Mouse (Mus musculus) limb, embryonic 10.5 days (tissue): ENCODE measurements at regions not wholly inside any gene's neighbourhood (a gene's known extent, or its start where the extent isn't known, plus 50 kb on each side); places are given as distances from the start of the nearest gene placed in this dataset.
A peak's percentile ranks its signal among the peaks of the same experiment; 100 is the strongest.

ENCODE experiments used
- DNase-seq: peaks from one replicate; pipeline ENCODE4 v3.0.0-alpha.2; 2017; ENCODE audit warnings: low spot score
- H3K27ac ChIP-seq: fragments of 300-500 bp; sonication (generic); 2 replicates; pipeline ENCODE4 v1.5.1; 2016; ENCODE audit warnings: mild to moderate bottlenecking
- H3K27me3 ChIP-seq: fragments of 300-500 bp; sonication (generic); 2 replicates; pipeline ENCODE4 v1.6.1; 2016; ENCODE audit warnings: low read depth, mild to moderate bottlenecking; ENCODE audit not compliant: poor library complexity, severe bottlenecking
- H3K36me3 ChIP-seq: fragments of 300-500 bp; sonication (generic); 2 replicates; pipeline ENCODE4 v1.6.1; 2016; ENCODE audit warnings: mild to moderate bottlenecking, moderate library complexity
- H3K4me1 ChIP-seq: fragments of 300-500 bp; sonication (generic); 2 replicates; pipeline ENCODE4 v1.6.1; 2016
- H3K4me3 ChIP-seq: fragments of 300-500 bp; sonication (generic); 2 replicates; pipeline ENCODE4 v1.5.1; 2016; ENCODE audit warnings: mild to moderate bottlenecking, moderate library complexity
- H3K9me3 ChIP-seq: fragments of 300-500 bp; sonication (generic); replicated peaks from 2 replicates; pipeline ENCODE4 v1.6.1; 2016; ENCODE audit warnings: mild to moderate bottlenecking
- WGBS: fragments of 180-500 bp; shearing (Covaris S2); methylation state at CpG from one replicate; pipeline ENCODE4 v1.1.7; 2016; 5-methylcytosine and 5-hydroxymethylcytosine counted together

DNA sequence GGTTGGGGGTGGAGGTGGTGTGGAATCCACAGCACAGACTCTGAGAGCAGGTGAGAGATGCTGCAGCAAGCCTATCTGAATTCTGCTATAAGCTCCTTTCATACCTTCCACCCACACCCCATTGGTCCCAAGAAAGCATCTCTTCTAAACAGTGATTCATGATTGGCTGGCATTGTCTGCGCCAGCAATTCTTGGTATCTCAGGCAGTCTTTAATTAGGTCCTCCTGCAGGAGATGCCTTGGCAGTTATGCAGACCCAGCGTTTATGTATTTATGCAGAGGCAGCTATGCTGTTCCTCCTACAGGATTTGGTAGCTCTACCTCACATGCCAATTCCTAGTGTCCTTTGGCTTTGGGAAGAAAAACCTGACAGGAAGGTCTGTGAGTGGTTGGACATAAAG, 162.9 kb upstream of the Gas1 start:
- Histone ChIP-seq H3K9me3 (0 out of 2 replicates have a peak, but pooled peaks cover 2% of the 10 kb centered on the region), H3K27me3 (no peaks in the 10 kb centered on the region), H3K4me1 (peaks cover 26% of the 10 kb centered on the region), H3K4me3 (no peak overlapping the region), H3K27ac (no peak overlapping the region), H3K36me3 (no peaks in the 10 kb centered on the region)
- no peak for DNase-seq
- 85% methylated on average over 2 of the region's 2 CpGs for WGBS

DNA sequence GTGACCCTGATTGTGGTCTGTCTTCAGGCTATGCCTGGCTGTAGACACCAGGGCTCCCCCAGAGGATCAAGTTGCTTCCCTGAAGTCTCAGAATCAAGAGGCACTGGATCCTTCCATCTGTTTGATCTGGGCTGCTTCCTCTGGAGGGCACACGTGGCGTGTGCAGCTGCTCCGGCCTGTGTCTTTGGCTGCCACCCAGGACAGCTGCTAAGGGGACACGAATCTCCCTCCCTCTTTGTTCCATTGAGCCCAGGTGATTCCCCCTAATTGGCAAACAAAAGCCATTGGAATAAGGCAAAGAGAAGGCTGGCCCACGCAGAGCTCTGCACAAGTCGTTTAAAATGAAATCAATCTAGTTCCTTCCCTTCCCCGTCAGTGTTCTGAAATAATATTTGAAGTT, 170.7 kb upstream of the Gas1 start:
- H3K36me3 ChIP-seq, result no peaks in the 10 kb centered on the region
- DNase-seq, result no peak
- peaks cover 19% of the 10 kb centered on the region for H3K4me1 ChIP-seq
- H3K4me3 ChIP-seq, result no peak overlapping the region
- peak overlapping the region; percentile 65 for H3K27ac ChIP-seq
- 53% methylated on average over 7 of the region's 7 CpGs for WGBS
- H3K27me3 ChIP-seq, result no peaks in the 10 kb centered on the region
- no peaks in the 10 kb centered on the region for H3K9me3 ChIP-seq

DNA sequence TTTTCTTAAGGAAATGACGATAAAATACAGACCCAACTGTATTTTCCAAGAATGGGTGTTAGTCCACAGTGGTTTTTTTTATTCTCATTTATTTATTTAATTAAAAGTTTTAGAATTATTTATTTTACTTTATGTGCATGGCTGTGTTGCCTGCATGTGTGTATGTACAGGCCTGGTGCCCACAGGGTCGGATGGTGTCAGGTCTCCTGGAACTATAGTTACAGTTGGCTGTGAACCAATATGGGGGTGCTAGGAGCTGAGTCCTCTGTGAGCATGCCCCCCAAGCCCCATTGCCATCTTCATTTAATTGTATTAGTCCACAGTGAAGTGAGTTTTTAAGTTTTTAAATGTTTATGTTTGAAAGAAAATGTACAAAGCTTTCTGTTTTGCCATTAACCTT, 171.3 kb upstream of the Gas1 start:
- H3K4me1 ChIP-seq, result peaks cover 19% of the 10 kb centered on the region
- no peak overlapping the region for H3K27ac ChIP-seq
- no peak overlapping the region for H3K4me3 ChIP-seq
- H3K36me3 ChIP-seq, result no peaks in the 10 kb centered on the region
- 89% methylated on average over 2 of the region's 2 CpGs for WGBS
- DNase-seq, result no peak
- no peaks in the 10 kb centered on the region for H3K27me3 ChIP-seq
- H3K9me3 ChIP-seq, result no peaks in the 10 kb centered on the region

DNA sequence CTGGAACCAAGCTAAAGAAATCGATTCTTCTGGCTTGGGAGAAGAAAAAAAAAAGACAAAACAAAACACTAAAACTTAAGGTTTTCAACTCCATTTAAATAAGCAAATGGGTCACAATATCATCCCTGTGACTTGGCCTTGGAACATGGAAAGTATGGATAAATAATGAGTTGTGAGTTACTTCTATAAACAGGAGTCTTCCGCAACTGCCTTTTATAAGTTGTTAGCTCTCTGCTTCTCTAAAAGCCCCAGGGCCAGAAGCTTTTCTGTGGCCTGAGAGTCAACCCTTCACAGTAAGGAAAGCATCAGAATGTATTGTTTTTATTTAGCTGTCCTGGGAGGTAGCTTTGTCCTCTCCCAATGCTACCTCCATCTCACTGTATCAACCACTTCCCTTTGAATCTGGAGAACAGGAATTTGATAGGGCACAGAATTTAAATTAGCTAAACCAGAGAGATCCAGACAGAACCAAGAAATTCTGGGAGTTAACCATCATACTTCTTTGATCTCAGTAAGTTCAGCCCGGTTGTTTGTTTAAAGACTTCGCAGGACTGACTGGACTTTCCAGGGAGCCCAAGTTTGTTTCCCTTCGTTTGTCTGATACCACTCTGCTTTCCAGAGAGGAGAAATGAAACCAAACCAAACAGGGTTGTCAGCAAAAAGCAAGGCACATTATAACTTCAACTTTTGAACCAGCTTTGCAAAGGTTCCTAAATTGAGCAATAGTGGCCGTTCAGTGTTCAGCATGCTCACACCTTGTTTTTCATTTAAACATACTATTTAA, 178.7 kb upstream of the Gas1 start:
- no peaks in the 10 kb centered on the region for H3K4me1 ChIP-seq
- no peak for DNase-seq
- no peaks in the 10 kb centered on the region for H3K9me3 ChIP-seq
- H3K36me3 ChIP-seq, result no peaks in the 10 kb centered on the region
- no peak overlapping the region for H3K27ac ChIP-seq
- H3K27me3 ChIP-seq, result no peaks in the 10 kb centered on the region
- no peak overlapping the region for H3K4me3 ChIP-seq
- WGBS, result 82% methylated on average over 6 of the region's 6 CpGs

DNA sequence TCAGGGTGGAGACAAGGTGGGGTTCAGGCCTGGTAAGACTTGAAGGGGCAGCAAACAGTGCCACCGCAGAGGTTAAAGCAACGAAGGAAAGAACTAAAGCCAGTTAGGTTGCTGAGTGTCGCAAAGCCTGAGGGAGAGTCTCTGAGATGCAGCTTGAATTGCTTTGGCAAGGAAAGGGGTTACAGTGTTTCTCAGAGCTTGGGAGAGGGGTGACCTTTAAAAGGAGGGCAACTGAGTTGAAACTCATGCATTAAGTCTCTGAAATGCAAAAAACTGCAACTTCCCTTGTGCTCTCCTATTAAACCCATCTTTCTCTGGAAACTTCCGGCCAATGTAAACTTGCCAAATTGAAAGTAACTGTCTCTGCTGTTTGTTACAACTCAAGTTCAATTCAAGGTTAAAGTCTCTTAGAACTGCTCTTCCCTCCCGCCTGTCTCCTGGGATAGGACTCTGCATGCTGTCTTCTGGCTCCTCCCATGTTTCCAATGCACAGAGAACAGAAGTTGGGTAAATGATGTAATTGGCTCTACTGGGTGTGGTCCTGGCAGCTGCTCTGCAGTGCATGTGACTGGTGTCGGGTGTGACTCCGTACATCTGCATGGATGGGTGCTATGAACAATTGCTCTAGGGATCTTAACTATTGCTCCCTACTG, 181.4 kb upstream of the Gas1 start:
- no peak for DNase-seq
- no peak overlapping the region for H3K27ac ChIP-seq

DNA sequence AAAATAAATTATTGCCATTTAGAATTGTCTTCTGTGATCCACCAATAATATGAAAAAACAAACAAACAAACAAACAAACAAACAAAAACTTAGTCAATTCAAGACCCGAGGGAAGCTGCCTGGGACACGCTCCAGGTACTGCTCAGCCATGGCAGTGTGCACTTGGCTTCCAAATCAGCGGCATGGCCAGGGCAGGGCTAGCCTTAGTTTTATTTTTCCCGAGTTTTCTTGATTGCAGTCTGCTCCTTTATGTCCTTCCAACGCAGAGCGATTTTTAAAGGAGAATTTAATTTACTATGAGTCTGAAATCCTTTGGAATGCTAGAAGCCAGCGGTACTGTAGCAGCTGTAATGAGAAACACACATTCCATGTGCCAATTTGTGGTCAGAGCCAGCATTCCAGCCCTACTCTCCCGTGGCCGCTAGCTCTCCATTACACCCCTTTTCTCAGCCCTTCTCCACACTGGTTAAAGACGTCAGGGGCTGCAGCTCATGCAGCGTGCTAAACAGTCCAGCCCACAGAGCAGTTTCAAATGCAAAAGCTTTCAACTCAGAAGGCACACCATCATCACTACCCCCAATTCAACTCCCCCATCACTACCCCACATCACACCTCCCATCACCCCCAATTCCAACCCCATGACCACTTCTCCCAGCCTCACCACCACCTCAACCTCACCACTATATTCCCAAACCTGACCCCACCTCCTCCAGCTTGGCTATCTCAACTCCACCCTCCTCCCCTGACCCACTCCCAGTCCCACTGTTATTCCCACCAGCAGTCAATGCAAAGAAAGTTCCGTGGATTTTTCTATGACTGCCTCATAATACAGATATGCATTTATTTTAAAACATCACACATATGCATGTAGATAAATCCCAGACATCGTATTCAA, 187.9 kb upstream of the Gas1 start:
- H3K36me3 ChIP-seq, result no peaks in the 10 kb centered on the region
- H3K9me3 ChIP-seq, result no peaks in the 10 kb centered on the region
- peak overlapping the region; percentile 78 for H3K27ac ChIP-seq
- DNase-seq, result peak; percentile 73
- no peaks in the 10 kb centered on the region for H3K27me3 ChIP-seq
- peaks cover 56% of the 10 kb centered on the region for H3K4me1 ChIP-seq
- WGBS, result 43% methylated on average over 13 of the region's 13 CpGs
- H3K4me3 ChIP-seq, result peak overlapping the region; percentile 15; the same call in 1 of the 2 replicates

More for the DNA sequence above, 181.4 kb upstream of the Gas1 start:
- Histone ChIP-seq H3K4me3 (no peak overlapping the region), H3K4me1 (0 out of 2 replicates have a peak, but pooled peaks cover 3% of the 10 kb centered on the region), H3K36me3 (no peaks in the 10 kb centered on the region), H3K9me3 (no peaks in the 10 kb centered on the region), H3K27me3 (no peaks in the 10 kb centered on the region)
- 85% methylated on average over 7 of the region's 7 CpGs for WGBS

DNA sequence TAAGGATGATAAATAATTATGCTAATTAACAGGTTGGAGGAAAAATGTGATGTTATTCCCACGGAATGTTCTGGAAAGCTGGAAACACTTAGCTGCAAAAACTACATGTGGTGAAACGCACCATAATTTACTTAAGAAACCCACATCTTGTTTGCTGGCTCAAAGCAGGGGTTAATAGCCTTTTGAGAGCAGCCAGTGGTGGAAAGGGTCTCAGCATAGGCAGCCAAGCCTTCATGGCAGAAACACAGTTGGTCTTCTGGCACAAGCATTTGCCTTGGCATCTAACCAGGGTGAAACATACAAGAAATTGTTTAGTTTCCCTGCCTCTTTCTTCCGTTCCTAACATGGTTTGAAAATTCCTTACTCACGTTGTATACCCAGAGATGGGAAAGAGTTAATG, 192.1 kb upstream of the Gas1 start:
- no peak for DNase-seq
- H3K36me3 ChIP-seq, result no peaks in the 10 kb centered on the region
- H3K4me1 ChIP-seq, result peaks cover 51% of the 10 kb centered on the region
- 85% methylated on average over 4 of the region's 4 CpGs for WGBS
- no peaks in the 10 kb centered on the region for H3K9me3 ChIP-seq
- H3K4me3 ChIP-seq, result no peak overlapping the region
- no peak overlapping the region for H3K27ac ChIP-seq
- no peaks in the 10 kb centered on the region for H3K27me3 ChIP-seq

DNA sequence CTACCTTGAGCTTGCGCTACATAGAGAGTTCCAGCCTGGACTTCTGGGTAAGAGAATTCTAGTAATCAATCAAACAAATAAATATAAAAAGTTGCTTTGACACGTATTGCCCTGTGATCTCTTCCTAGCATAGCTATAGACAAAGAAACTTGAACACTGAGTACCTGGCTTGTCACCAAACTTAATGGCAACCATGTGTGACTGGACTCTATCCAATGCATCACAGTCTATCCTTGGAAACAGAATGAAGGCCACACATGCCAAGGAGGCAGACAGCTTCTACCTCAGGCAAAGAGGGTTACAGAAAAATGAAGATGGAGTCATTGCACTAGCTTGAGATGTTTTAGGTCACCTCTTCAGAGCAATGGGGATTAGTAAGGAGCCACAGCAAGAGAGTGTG, 194.5 kb upstream of the Gas1 start:
- no peak for DNase-seq
- Histone ChIP-seq H3K9me3 (no peaks in the 10 kb centered on the region), H3K36me3 (no peaks in the 10 kb centered on the region), H3K27ac (no peak overlapping the region), H3K4me1 (peaks cover 29% of the 10 kb centered on the region), H3K27me3 (no peaks in the 10 kb centered on the region), H3K4me3 (no peak overlapping the region)
- WGBS, result 90% methylated on average over 2 of the region's 2 CpGs

DNA sequence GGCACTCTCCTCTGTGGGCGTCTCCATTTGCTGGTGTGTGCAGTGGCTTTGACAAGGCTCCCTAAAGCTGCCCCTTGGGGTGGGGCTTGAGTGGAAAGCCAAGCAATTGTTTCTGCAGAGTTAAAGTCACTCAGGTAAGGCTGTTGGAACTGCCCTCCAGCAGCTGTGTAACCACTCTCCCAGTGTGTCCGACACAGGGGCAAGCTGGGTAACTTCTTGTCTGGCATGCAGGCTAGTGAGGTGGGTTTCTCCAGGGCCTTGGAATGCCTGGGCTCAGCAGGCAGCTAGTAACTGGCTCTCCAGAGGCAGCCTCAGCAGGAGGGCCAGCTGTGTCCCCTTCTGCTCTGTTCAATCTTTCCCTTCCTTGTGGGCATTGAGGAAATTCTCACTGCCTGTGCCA, 199.5 kb upstream of the Gas1 start:
- Histone ChIP-seq H3K36me3 (no peaks in the 10 kb centered on the region), H3K9me3 (no peaks in the 10 kb centered on the region), H3K4me3 (no peak overlapping the region), H3K27me3 (no peaks in the 10 kb centered on the region), H3K4me1 (peaks cover 7% of the 10 kb centered on the region), H3K27ac (peak overlapping the region; percentile 62; the same call in 1 of the 2 replicates)
- WGBS, result 68% methylated on average over 2 of the region's 2 CpGs
- no peak for DNase-seq

DNA sequence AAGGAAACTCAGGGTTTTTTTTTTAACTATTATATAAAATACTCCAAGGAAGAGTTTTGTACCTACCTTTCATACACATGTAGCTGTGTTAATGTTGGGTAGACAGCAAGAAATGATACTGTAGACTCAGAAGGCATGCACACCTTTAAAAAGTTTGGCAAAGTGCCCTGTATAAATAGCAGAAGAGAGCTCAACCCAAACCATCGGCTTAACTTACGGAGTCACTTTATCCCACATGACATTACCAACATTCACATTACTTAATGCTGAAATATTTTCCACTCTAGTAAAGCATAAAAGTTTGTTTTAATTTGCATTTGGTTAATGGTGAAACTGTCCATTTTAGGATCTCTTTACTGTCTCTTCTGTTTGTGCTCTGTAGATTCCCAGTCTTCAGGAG, 205.7 kb upstream of the Gas1 start:
- H3K4me3 ChIP-seq, result no peak overlapping the region
- H3K36me3 ChIP-seq, result no peaks in the 10 kb centered on the region
- no peak for DNase-seq
- no peaks in the 10 kb centered on the region; the same call in 1 of the 2 replicates for H3K9me3 ChIP-seq
- H3K27ac ChIP-seq, result no peak overlapping the region
- no peaks in the 10 kb centered on the region for H3K27me3 ChIP-seq
- peaks cover 4% of the 10 kb centered on the region for H3K4me1 ChIP-seq
- 93% methylated on average over 2 of the region's 2 CpGs for WGBS

DNA sequence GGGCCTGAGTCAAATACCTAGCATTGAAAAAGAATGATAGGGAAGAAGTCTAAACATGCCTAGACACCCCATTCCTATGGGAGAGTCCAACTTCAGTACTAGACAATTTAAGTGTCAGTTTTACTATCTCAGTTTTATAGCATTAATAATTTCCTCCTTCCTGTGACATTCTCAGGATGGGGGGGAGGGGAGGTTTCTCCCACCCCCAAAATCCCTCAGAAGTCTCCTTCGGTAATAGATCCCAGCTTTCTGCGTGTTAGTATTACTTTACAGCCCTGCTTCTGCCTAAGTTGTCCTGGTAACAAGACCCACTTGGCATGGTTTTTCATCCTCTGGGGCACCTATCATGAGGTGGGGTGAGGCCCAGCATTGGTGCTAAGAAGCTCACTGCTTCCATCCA, 202.9 kb upstream of the Dapk1 start:
- H3K36me3 ChIP-seq, result no peaks in the 10 kb centered on the region
- WGBS, result 86% methylated on average over 2 of the region's 2 CpGs
- no peak overlapping the region for H3K27ac ChIP-seq
- no peaks in the 10 kb centered on the region for H3K9me3 ChIP-seq
- 0 out of 2 replicates have a peak, but pooled peaks cover 3% of the 10 kb centered on the region for H3K4me1 ChIP-seq
- no peak overlapping the region for H3K4me3 ChIP-seq
- no peak for DNase-seq
- H3K27me3 ChIP-seq, result no peaks in the 10 kb centered on the region

DNA sequence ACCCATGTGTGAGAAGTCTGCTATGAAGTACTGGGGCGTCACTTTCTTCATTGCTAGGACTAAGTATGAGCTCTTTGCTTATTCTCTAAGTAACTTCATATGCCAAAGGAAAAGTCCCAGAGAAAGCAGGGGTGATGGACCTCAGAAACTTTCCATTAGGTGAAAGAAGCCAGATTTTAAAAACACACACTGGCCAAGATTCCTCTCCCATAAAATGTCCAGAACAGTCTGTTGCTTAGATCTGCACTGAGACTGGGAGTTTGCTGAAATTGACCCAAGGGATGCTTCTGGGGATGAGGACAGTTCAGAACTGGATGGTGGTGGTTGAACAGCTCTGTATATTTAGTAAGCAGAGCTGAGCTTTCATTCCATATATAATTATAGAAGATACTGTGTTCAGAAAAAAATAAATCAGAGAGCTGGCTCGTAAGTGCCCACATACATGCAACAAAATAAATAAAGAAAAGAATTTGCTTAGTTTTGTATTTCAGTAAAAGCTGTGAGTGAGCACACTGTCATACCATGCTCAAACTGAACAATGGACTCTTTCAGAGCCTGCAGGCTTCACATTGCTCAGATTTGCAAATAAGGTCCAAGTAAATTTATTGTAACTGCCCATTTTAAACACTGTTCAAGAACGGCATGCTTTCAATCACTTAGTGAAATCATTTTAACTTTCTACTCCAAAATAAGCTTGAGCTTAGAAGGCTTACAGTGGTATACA, 200.8 kb upstream of the Dapk1 start:
- H3K4me1 ChIP-seq, result 0 out of 2 replicates have a peak, but pooled peaks cover 7% of the 10 kb centered on the region
- no peak for DNase-seq
- H3K4me3 ChIP-seq, result no peak overlapping the region
- H3K9me3 ChIP-seq, result no peaks in the 10 kb centered on the region
- no peaks in the 10 kb centered on the region for H3K27me3 ChIP-seq
- no peak overlapping the region for H3K27ac ChIP-seq
- H3K36me3 ChIP-seq, result no peaks in the 10 kb centered on the region
- WGBS, result 92% methylated on average over 3 of the region's 3 CpGs
